Mouse (Mus musculus): Measurements from ENCODE around the gene Fastkd2. TPM values are rescaled to one million over a fixed set of nuclear protein-coding genes. Genes with fewer than 3 reads are reported as not detected.

Gene Fastkd2
- polyA plus RNA-seq (2015; fragmentation: Illumina TruSeq; extraction: RNeasy Lipid Tissue Mini Kit (QIAGEN cat#74804); ENCODE audit: insufficient read depth, low replicate concordance) = 43.6 TPM

GRCm38 (mm10) chr1:63730240-63730771 lies at the start of gene Fastkd2, which contains the start of gene Mdh1b:
Gene Fastkd2 (plus strand): TSS chr1:63730614.
Gene Mdh1b (minus strand): TSS chr1:63730318.

GRCm38 (mm10) chr1:63686827-63687226 lies 43.6 kb upstream of the Fastkd2 start, which contains the start of gene Dytn:
Gene Dytn (minus strand): TSS chr1:63686927.

GRCm38 (mm10) chr1:63769167-63769566 lies 38.8 kb downstream of the Fastkd2 start, which contains the start of gene 4933402D24Rik:
Gene 4933402D24Rik (minus strand): TSS chr1:63769267.

Other genes starting within 250 kb of the Fastkd2 start
- gene Gm39653, start 114.6 kb upstream of the Fastkd2 start, polyA plus RNA-seq (2015; fragmentation: Illumina TruSeq; extraction: RNeasy Lipid Tissue Mini Kit (QIAGEN cat#74804); ENCODE audit: insufficient read depth, low replicate concordance) = not detected
- not detected for gene Dytn, start 43.7 kb upstream of the Fastkd2 start, polyA plus RNA-seq (2015; fragmentation: Illumina TruSeq; extraction: RNeasy Lipid Tissue Mini Kit (QIAGEN cat#74804); ENCODE audit: insufficient read depth, low replicate concordance)
- gene Mdh1b, start 296 bp upstream of the Fastkd2 start, polyA plus RNA-seq (2015; fragmentation: Illumina TruSeq; extraction: RNeasy Lipid Tissue Mini Kit (QIAGEN cat#74804); ENCODE audit: insufficient read depth, low replicate concordance) = not detected
- not detected for gene 4933402D24Rik, start 38.7 kb downstream of the Fastkd2 start, polyA plus RNA-seq (2015; fragmentation: Illumina TruSeq; extraction: RNeasy Lipid Tissue Mini Kit (QIAGEN cat#74804); ENCODE audit: insufficient read depth, low replicate concordance)

Data from spleen, adult 10 weeks (tissue).